Mouse (Mus musculus): Measurements from ENCODE around the gene Wfdc12. TPM values are rescaled to one million over a fixed set of nuclear protein-coding genes. Genes with fewer than 3 reads are reported as not detected.

Wfdc12 gene
- polyA plus RNA-seq, 1 experiment: not detected

- DNase-seq (ENCODE audit: low read depth in 1 of 2, low spot score in 2 of 2): no peak
- Histone ChIP-seq H3K4me1 (ENCODE audit: control insufficient read depth, insufficient read depth, insufficient read length) (peaks cover 11% of the 10 kb centered on the region; the same call in 1 of the 2 replicates), H3K36me3 (ENCODE audit: control insufficient read depth, insufficient read depth, low read length) (no peaks in the 10 kb centered on the region), H3K27me3 (ENCODE audit: control insufficient read depth, insufficient read depth, low read length) (peaks cover 14% of the 10 kb centered on the region), H3K27ac (ENCODE audit: insufficient read depth, low read length) (no peak overlapping the region), H3K4me3 (ENCODE audit: extremely low read depth, insufficient read depth, insufficient read length) (peak overlapping the region; percentile 9; the same call in 1 of the 2 replicates)
- TF ChIP-seq CTCF (IDR thresholded peaks at IDR 0.05; ENCODE audit: extremely low read depth, insufficient read depth, insufficient read length, insufficient replicate concordance): no peak
- no peak for TF ChIP-seq POLR2A (IDR thresholded peaks at IDR 0.05; ENCODE audit: low read depth, low read length)
- 25% methylated on average over 90 of the region's 90 CpGs for WGBS
Measured at GRCm38 (mm10) chr2:164167752-164168570, 22.4 kb downstream of the Wfdc12 start.

GRCm38 (mm10) chr2:164164941-164165340, 25.5 kb downstream of the Wfdc12 start:
- no peak for DNase-seq (ENCODE audit: low read depth in 1 of 2, low spot score in 2 of 2)
- Histone ChIP-seq H3K27ac (ENCODE audit: insufficient read depth, low read length) (no peak overlapping the region), H3K36me3 (ENCODE audit: control insufficient read depth, insufficient read depth, low read length) (no peaks in the 10 kb centered on the region), H3K4me1 (ENCODE audit: control insufficient read depth, insufficient read depth, insufficient read length) (peaks cover 7% of the 10 kb centered on the region; the same call in 1 of the 2 replicates), H3K4me3 (ENCODE audit: extremely low read depth, insufficient read depth, insufficient read length) (no peak overlapping the region), H3K27me3 (ENCODE audit: control insufficient read depth, insufficient read depth, low read length) (peaks cover 8% of the 10 kb centered on the region)
- WGBS: 89% methylated on average over 5 of the region's 5 CpGs
- TF ChIP-seq CTCF (IDR thresholded peaks at IDR 0.05; ENCODE audit: extremely low read depth, insufficient read depth, insufficient read length, insufficient replicate concordance): no peak
- no peak for TF ChIP-seq POLR2A (IDR thresholded peaks at IDR 0.05; ENCODE audit: low read depth, low read length)

GRCm38 (mm10) chr2:164161515-164162055, 28.8 kb downstream of the Wfdc12 start:
- H3K4me3 ChIP-seq (ENCODE audit: extremely low read depth, insufficient read depth, insufficient read length): no peak overlapping the region
- no peaks in the 10 kb centered on the region for H3K4me1 ChIP-seq (ENCODE audit: control insufficient read depth, insufficient read depth, insufficient read length)
- DNase-seq (ENCODE audit: low read depth in 1 of 2, low spot score in 2 of 2): no peak
- WGBS: 87% methylated on average over 11 of the region's 11 CpGs
- H3K27me3 ChIP-seq (ENCODE audit: control insufficient read depth, insufficient read depth, low read length): no peaks in the 10 kb centered on the region
- TF ChIP-seq CTCF (IDR thresholded peaks at IDR 0.05; ENCODE audit: extremely low read depth, insufficient read depth, insufficient read length, insufficient replicate concordance): no peak
- no peak for TF ChIP-seq POLR2A (IDR thresholded peaks at IDR 0.05; ENCODE audit: low read depth, low read length)
- H3K36me3 ChIP-seq (ENCODE audit: control insufficient read depth, insufficient read depth, low read length): no peaks in the 10 kb centered on the region
- H3K27ac ChIP-seq (ENCODE audit: insufficient read depth, low read length): no peak overlapping the region

- H3K4me1 ChIP-seq (ENCODE audit: control insufficient read depth, insufficient read depth, insufficient read length): no peaks in the 10 kb centered on the region
- no peaks in the 10 kb centered on the region for H3K27me3 ChIP-seq (ENCODE audit: control insufficient read depth, insufficient read depth, low read length)
- H3K36me3 ChIP-seq (ENCODE audit: control insufficient read depth, insufficient read depth, low read length): peaks cover 15% of the 10 kb centered on the region
- TF ChIP-seq POLR2A (IDR thresholded peaks at IDR 0.05; ENCODE audit: low read depth, low read length) (no peak), CTCF (IDR thresholded peaks at IDR 0.05; ENCODE audit: extremely low read depth, insufficient read depth, insufficient read length, insufficient replicate concordance) (no peak)
- no peak overlapping the region for H3K4me3 ChIP-seq (ENCODE audit: extremely low read depth, insufficient read depth, insufficient read length)
- no peak overlapping the region for H3K27ac ChIP-seq (ENCODE audit: insufficient read depth, low read length)
- 91% methylated on average over 2 of the region's 2 CpGs for WGBS
- DNase-seq (ENCODE audit: low read depth in 1 of 2, low spot score in 2 of 2): no peak
Measured at GRCm38 (mm10) chr2:164158838-164159237, 31.6 kb downstream of the Wfdc12 start.

GRCm38 (mm10) chr2:164156158-164156557, 34.2 kb downstream of the Wfdc12 start:
- WGBS: 92% methylated on average over 7 of the region's 7 CpGs
- TF ChIP-seq POLR2A (IDR thresholded peaks at IDR 0.05; ENCODE audit: low read depth, low read length): no peak
- no peak for TF ChIP-seq CTCF (IDR thresholded peaks at IDR 0.05; ENCODE audit: extremely low read depth, insufficient read depth, insufficient read length, insufficient replicate concordance)
- Histone ChIP-seq H3K27ac (ENCODE audit: insufficient read depth, low read length) (no peak overlapping the region), H3K4me3 (ENCODE audit: extremely low read depth, insufficient read depth, insufficient read length) (no peak overlapping the region), H3K27me3 (ENCODE audit: control insufficient read depth, insufficient read depth, low read length) (no peaks in the 10 kb centered on the region), H3K36me3 (ENCODE audit: control insufficient read depth, insufficient read depth, low read length) (peaks cover 39% of the 10 kb centered on the region), H3K4me1 (ENCODE audit: control insufficient read depth, insufficient read depth, insufficient read length) (no peaks in the 10 kb centered on the region)
- DNase-seq (ENCODE audit: low read depth in 1 of 2, low spot score in 2 of 2): no peak

GRCm38 (mm10) chr2:164154007-164154406, 36.4 kb downstream of the Wfdc12 start:
- 93% methylated on average over 10 of the region's 10 CpGs for WGBS
- no peak for TF ChIP-seq CTCF (IDR thresholded peaks at IDR 0.05; ENCODE audit: extremely low read depth, insufficient read depth, insufficient read length, insufficient replicate concordance)
- no peak for TF ChIP-seq POLR2A (IDR thresholded peaks at IDR 0.05; ENCODE audit: low read depth, low read length)
- Histone ChIP-seq H3K27ac (ENCODE audit: insufficient read depth, low read length) (no peak overlapping the region), H3K4me3 (ENCODE audit: extremely low read depth, insufficient read depth, insufficient read length) (no peak overlapping the region), H3K27me3 (ENCODE audit: control insufficient read depth, insufficient read depth, low read length) (no peaks in the 10 kb centered on the region), H3K4me1 (ENCODE audit: control insufficient read depth, insufficient read depth, insufficient read length) (no peaks in the 10 kb centered on the region), H3K36me3 (ENCODE audit: control insufficient read depth, insufficient read depth, low read length) (peaks cover 53% of the 10 kb centered on the region)
- no peak for DNase-seq (ENCODE audit: low read depth in 1 of 2, low spot score in 2 of 2)

- Histone ChIP-seq H3K4me3 (ENCODE audit: extremely low read depth, insufficient read depth, insufficient read length) (no peak overlapping the region), H3K27ac (ENCODE audit: insufficient read depth, low read length) (no peak overlapping the region), H3K4me1 (ENCODE audit: control insufficient read depth, insufficient read depth, insufficient read length) (no peaks in the 10 kb centered on the region), H3K27me3 (ENCODE audit: control insufficient read depth, insufficient read depth, low read length) (no peaks in the 10 kb centered on the region), H3K36me3 (ENCODE audit: control insufficient read depth, insufficient read depth, low read length) (peaks cover 59% of the 10 kb centered on the region)
- DNase-seq (ENCODE audit: low read depth in 1 of 2, low spot score in 2 of 2): no peak
- no peak for TF ChIP-seq CTCF (IDR thresholded peaks at IDR 0.05; ENCODE audit: extremely low read depth, insufficient read depth, insufficient read length, insufficient replicate concordance)
- TF ChIP-seq POLR2A (IDR thresholded peaks at IDR 0.05; ENCODE audit: low read depth, low read length): no peak
- WGBS: 95% methylated on average over 11 of the region's 11 CpGs
Measured at GRCm38 (mm10) chr2:164152341-164152740, 38.1 kb downstream of the Wfdc12 start.

Measured in spleen, adult 2 months (tissue).